Mouse (Mus musculus) kidney, embryonic 15.5 days (tissue): ENCODE measurements around the gene Tnnc2. TPM values are rescaled to one million over a fixed set of nuclear protein-coding genes. Genes with fewer than 3 reads are reported as not detected.

Source experiments
- ATAC-seq: fragments of 200-750 bp; cut with Nextera tagmentation; replicated peaks from 2 replicates; pipeline ENCODE4 v1.8.0; 2017; ENCODE audit warnings: moderate TSS enrichment; ENCODE audit not compliant: low FRiP score
- H3K27ac ChIP-seq: fragments of 300-500 bp; sonication (generic); 2 replicates; pipeline ENCODE4 v1.5.1; 2015; ENCODE audit warnings: mild to moderate bottlenecking, inconsistent platforms
- H3K27me3 ChIP-seq: fragments of 300-500 bp; sonication (generic); 2 replicates; pipeline ENCODE4 v1.6.1; 2015; ENCODE audit warnings: inconsistent platforms
- H3K36me3 ChIP-seq: fragments of 300-500 bp; sonication (generic); 2 replicates; pipeline ENCODE4 v1.6.1; 2015; ENCODE audit warnings: inconsistent platforms
- H3K4me1 ChIP-seq: fragments of 300-500 bp; sonication (generic); 2 replicates; pipeline ENCODE4 v1.6.1; 2015; ENCODE audit warnings: inconsistent platforms
- H3K4me2 ChIP-seq: fragments of 300-500 bp; sonication (generic); 2 replicates; pipeline ENCODE4 v1.6.1; 2015; ENCODE audit warnings: moderate library complexity, mild to moderate bottlenecking, inconsistent platforms
- H3K4me3 ChIP-seq: fragments of 300-500 bp; sonication (generic); replicated peaks from 2 replicates; pipeline ENCODE4 v1.5.1; 2015; ENCODE audit warnings: mild to moderate bottlenecking, inconsistent platforms
- H3K9ac ChIP-seq: fragments of 300-500 bp; sonication (generic); 2 replicates; pipeline ENCODE4 v1.6.1; 2015; ENCODE audit warnings: mild to moderate bottlenecking, inconsistent platforms
- H3K9me3 ChIP-seq: fragments of 300-500 bp; sonication (generic); replicated peaks from 2 replicates; pipeline ENCODE4 v1.6.1; 2016; ENCODE audit warnings: inconsistent platforms
- WGBS: fragments of 180-500 bp; shearing (Covaris S2); methylation state at CpG from one replicate; pipeline ENCODE4 v1.1.7; 2015; ENCODE audit warnings: mixed read lengths; 5-methylcytosine and 5-hydroxymethylcytosine counted together
- polyA plus RNA-seq: library from polyadenylated mRNA; unstranded; fragments of >200 nt; fragmentation: Nextera tagmentation; extraction: Ambion mirVana; gene quantifications from 2 replicates; pipeline ENCODE4 v1.2.1, GENCODE M21; 2015

Tnnc2 gene
- polyA plus RNA-seq = 40.1 and 87.2 TPM in 2 replicates

DNA sequence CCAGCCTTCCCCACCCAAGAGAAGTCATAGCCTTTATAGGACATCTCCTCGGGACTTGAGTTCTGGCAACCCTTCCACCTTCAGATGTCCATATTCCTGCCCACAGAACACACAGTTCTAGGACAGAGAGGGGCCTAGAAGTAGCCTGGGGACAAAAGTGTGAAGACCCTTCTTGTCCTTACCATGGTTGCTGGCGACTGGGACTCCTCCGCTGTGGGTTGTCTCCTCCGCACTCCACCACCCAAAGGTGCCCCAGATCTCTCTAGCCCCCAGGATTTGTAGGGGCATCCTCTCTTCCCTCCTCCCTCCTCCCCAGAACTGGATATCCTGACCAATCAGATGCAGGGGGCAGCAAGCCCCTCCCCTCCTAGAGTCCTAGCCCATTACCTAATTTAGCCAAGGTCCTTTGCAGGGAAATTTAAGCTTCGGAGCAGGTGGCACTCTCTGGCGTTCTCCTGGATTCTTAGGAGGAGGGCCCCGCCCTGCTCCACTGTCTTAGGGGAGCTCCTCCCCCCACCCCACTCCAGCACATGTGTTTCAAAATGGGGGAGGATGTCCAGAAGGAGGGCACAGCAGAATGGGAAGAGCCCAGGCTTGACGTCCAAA, at the start of gene Tnnc2:
Tnnc2 (minus strand) TSS at position 487 of the 606 bp plus-strand sequence.
- H3K4me2 ChIP-seq = no peak within 1 kb of the TSS
- WGBS = 68% methylated on average over 8 of the region's 8 CpGs
- no peak within 1 kb of the TSS for H3K4me3 ChIP-seq
- H3K9me3 ChIP-seq = no peaks in the 10 kb centered on the region
- no peaks in the 10 kb centered on the region for H3K27me3 ChIP-seq
- no peaks in the 10 kb centered on the region for H3K36me3 ChIP-seq
- no peak within 1 kb of the TSS for H3K27ac ChIP-seq
- peaks cover under 1% of the 10 kb centered on the region for H3K4me1 ChIP-seq
- no peak within 1 kb of the TSS for H3K9ac ChIP-seq
- no peak for ATAC-seq

DNA sequence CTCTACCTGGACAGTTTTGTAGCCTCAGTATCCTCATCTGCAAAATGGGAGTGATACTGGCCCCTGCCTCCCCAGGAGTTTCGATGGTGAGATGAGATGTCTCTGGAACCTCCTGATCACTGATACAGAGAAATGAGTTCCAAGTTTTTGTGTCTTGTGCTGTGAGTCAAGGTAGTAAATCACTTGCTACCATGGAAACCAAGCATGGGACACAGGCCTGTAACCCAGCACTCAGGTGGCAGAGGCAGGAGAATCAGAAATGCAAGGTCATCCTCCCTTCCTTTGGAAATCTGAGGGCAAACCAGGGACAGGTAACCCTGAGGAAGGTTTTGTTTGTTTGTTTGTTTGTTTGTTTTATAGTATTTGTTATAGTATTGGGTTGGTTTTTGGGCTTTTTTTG, 49.3 kb upstream of the Tnnc2 start:
- peaks cover 12% of the 10 kb centered on the region for H3K4me1 ChIP-seq
- H3K9me3 ChIP-seq = no peaks in the 10 kb centered on the region
- H3K4me2 ChIP-seq = no peak overlapping the region
- ATAC-seq = no peak
- peaks cover 48% of the 10 kb centered on the region for H3K36me3 ChIP-seq
- H3K4me3 ChIP-seq = no peak overlapping the region
- WGBS = 86% methylated on average over 1 of the region's 1 CpGs
- H3K27me3 ChIP-seq = no peaks in the 10 kb centered on the region
- H3K9ac ChIP-seq = no peak overlapping the region
- no peak overlapping the region for H3K27ac ChIP-seq

DNA sequence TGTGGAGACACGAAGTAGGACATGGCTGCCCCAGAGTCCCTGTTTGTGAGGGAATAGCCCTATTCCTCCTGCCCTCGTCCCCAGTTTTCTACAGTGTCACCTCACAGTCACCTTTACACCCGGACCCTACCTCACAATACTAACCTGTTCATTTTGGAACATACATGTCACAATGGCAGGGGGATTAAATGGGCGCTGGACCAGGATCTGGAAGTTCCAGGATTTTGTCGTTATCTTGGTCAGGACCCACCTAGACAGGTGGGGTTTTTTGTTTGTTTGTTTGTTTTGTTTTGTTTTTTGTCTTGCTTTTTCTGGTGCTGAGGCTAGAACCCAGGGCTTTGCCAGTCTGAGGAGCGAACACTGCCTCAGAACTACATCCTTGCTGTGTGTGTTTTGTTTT, 48.7 kb upstream of the Tnnc2 start, which contains the start of gene Spata25:
Spata25 (minus strand) TSS at position 101 of the 400 bp plus-strand sequence.
- Histone ChIP-seq H3K27ac (no peak within 1 kb of the TSS), H3K9ac (no peak within 1 kb of the TSS), H3K4me2 (no peak within 1 kb of the TSS), H3K9me3 (no peaks in the 10 kb centered on the region), H3K4me1 (peaks cover 18% of the 10 kb centered on the region), H3K27me3 (no peaks in the 10 kb centered on the region), H3K4me3 (no peak within 1 kb of the TSS), H3K36me3 (peaks cover 48% of the 10 kb centered on the region)
- no peak for ATAC-seq
- WGBS = 92% methylated on average over 6 of the region's 6 CpGs

DNA sequence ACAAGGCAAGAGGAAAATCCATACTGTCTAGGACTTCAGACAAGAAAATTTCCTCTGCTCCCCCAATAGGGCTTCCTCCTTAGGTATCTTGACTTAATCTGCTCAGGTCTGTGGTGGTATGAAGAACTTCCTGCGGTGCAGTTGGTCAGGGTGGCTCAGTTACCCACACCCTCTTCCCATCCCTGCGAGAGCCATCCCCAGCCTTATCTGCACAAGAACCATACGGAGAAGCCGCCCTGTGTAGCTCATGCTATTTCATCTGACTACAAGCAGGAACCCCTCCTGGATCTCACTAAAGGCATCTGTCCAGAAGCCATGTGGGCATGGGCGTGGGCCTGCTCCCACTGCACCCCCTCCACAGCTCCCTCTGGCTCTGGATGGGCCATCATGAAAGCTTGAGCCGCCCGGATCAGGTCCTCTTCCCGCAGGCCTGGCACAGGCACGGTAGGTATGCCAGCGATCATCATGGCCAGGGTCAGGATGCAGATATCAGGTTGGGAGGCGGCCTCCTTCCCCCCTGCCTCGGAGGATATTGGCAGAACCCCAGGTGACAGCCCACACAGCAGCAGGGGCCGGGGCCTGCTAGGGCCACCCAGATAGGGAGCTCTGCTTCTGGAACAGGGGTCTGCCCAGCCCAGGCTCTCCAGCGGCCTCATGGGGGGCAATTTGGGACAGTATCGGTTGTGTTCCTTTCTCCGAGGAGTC, 47.5 kb upstream of the Tnnc2 start:
- 87% methylated on average over 16 of the region's 16 CpGs for WGBS

DNA sequence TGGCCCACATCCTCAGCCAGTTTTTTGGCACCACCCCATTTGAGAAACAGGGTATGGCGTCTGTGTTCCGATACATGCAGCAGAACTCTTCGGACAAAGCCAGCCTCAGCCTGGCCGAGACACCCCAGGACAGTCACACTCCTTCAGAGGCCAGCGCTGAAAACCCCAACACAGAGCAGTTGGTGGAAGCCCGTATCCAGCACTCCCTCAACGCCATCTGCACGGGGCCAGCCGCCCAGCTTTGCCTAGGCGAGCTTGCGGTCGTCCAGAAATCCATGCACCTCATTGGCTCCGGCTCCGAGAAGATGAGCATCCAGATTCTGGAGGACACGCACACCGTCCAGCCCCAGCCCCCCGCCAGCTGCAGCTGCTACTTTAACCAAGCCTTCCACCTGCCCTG, 45.8 kb upstream of the Tnnc2 start:
- no peak overlapping the region for H3K4me2 ChIP-seq
- ATAC-seq = no peak
- H3K36me3 ChIP-seq = peaks cover 59% of the 10 kb centered on the region
- H3K4me1 ChIP-seq = peaks cover 17% of the 10 kb centered on the region
- WGBS = 96% methylated on average over 17 of the region's 17 CpGs
- H3K4me3 ChIP-seq = no peak overlapping the region
- no peaks in the 10 kb centered on the region for H3K27me3 ChIP-seq
- H3K9ac ChIP-seq = no peak overlapping the region
- H3K27ac ChIP-seq = no peak overlapping the region
- H3K9me3 ChIP-seq = no peaks in the 10 kb centered on the region

More for the DNA sequence above, 47.5 kb upstream of the Tnnc2 start:
- Histone ChIP-seq H3K36me3 (peaks cover 48% of the 10 kb centered on the region), H3K4me1 (peaks cover 16% of the 10 kb centered on the region), H3K9ac (no peak overlapping the region), H3K9me3 (no peaks in the 10 kb centered on the region), H3K4me2 (no peak overlapping the region), H3K27ac (no peak overlapping the region), H3K4me3 (no peak overlapping the region), H3K27me3 (no peaks in the 10 kb centered on the region)
- no peak for ATAC-seq

DNA sequence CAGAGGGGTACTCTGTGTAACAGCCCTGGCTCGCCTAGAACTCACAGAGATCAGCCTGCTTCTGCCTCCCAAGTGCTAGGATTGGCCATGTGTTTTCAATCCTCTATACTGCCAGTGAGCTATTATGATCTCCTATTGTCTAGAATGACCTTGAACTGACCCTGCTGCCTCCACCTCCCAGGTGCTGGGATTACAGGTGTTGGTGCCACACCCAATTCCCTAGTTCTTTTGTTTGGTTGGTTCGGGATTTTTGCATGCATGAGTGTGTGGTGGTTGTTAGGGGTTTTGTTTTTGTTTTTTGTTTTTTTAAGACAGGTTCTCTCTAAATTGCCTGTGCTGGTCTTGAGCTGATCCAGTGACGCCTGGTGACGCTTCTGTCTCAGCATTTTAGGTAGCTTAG, 44.2 kb upstream of the Tnnc2 start:
- peak overlapping the region; percentile 57 for H3K4me2 ChIP-seq
- no peak overlapping the region for H3K9ac ChIP-seq
- peaks cover 17% of the 10 kb centered on the region for H3K4me1 ChIP-seq
- peak overlapping the region; percentile 87; the same call in 1 of the 2 replicates for H3K4me3 ChIP-seq
- ATAC-seq = no peak
- H3K27me3 ChIP-seq = no peaks in the 10 kb centered on the region
- H3K27ac ChIP-seq = no peak overlapping the region
- no peaks in the 10 kb centered on the region for H3K9me3 ChIP-seq
- peaks cover 60% of the 10 kb centered on the region for H3K36me3 ChIP-seq
- WGBS = 84% methylated on average over 4 of the region's 4 CpGs

DNA sequence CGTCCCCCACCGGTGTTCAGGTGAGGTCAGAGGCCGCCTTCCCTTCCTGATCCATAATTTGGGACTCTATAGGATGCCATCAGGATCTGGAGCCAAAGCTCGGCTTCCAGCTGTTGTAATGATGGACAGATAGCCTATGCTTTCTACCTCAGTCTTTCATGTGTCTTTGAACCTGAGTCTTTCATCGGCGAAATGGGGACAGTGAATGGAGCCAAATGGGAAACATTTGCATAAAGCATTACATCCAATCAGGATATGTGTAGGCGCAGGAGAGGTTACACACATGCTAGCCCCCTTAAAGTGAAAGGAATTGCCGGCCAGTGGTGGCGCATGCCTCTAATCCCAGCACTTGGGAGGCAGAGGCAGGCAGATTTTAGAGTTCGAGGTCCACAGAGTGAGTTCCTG, 43.4 kb upstream of the Tnnc2 start:
- Histone ChIP-seq H3K4me3 (peak overlapping the region; percentile 87), H3K27me3 (no peaks in the 10 kb centered on the region), H3K27ac (peak overlapping the region; percentile 86), H3K9me3 (no peaks in the 10 kb centered on the region), H3K4me2 (peak overlapping the region; percentile 57), H3K9ac (peak overlapping the region; percentile 61), H3K4me1 (peaks cover 17% of the 10 kb centered on the region), H3K36me3 (peaks cover 53% of the 10 kb centered on the region)
- 3% methylated on average over 10 of the region's 10 CpGs for WGBS
- peak; percentile 72 for ATAC-seq

DNA sequence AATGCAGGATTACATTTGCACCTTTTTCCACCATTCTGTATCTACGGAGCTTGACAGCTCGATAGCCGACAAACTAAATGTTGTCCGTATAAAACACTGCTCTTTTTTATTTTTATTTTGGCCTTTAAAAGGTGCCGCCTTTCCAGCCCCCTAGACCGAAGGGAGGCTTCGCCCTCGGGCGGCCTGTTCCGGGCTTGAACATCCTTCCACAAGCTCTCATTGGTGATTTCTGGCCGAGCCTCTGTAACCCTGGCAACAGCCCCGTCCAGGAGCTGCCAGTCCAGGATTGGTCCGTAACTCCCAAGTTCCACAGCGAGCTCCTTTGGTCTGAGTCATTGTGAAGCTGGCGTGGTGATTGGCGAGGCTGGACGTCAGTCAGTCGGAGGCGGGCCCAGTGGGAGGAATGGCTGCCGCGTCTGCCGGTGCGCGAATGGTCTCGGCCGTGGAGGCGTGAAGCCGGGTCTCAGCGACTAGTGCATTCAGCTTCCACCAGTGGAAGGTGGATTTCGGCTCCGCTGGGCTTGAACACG, 42.9 kb upstream of the Tnnc2 start, which contains the start of gene Zswim1:
Zswim1 (plus strand) TSS at position 51 of the 530 bp plus-strand sequence.
- H3K9me3 ChIP-seq = no peaks in the 10 kb centered on the region
- under 1% methylated on average over 32 of the region's 32 CpGs for WGBS
- peak; percentile 99 for ATAC-seq

DNA sequence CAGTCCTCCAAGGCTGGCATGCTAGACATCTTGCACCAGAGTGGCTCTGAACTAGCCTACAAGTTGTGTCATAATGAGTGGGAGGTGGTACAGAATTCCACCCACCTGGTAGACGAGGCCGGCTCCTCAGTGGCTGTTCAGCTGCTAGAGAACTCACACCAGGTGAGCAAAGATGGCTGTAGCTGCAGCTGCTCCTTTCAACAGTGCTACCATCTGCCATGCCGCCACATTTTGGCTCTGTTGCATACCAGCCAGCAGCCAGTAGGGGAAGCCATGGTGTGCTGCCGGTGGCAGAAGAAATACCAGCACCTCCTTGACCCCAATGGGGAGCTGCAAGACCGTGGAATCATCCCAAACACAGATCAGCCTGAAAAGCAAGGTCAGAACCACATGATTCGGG, 41.3 kb upstream of the Tnnc2 start:
- no peaks in the 10 kb centered on the region for H3K9me3 ChIP-seq
- H3K27ac ChIP-seq = no peak overlapping the region
- ATAC-seq = no peak
- no peak overlapping the region for H3K4me2 ChIP-seq
- H3K4me3 ChIP-seq = no peak overlapping the region
- H3K27me3 ChIP-seq = no peaks in the 10 kb centered on the region
- peaks cover 24% of the 10 kb centered on the region for H3K4me1 ChIP-seq
- H3K9ac ChIP-seq = no peak overlapping the region
- WGBS = 85% methylated on average over 6 of the region's 6 CpGs
- H3K36me3 ChIP-seq = peaks cover 31% of the 10 kb centered on the region

More for the DNA sequence above, 42.9 kb upstream of the Tnnc2 start, which contains the start of gene Zswim1:
- Histone ChIP-seq H3K4me2 (peak within 1 kb of the TSS; percentile 57), H3K27ac (peak within 1 kb of the TSS; percentile 86), H3K4me3 (peak within 1 kb of the TSS; percentile 87), H3K4me1 (peaks cover 21% of the 10 kb centered on the region), H3K9ac (peak within 1 kb of the TSS; percentile 61), H3K36me3 (peaks cover 48% of the 10 kb centered on the region), H3K27me3 (no peaks in the 10 kb centered on the region)

DNA sequence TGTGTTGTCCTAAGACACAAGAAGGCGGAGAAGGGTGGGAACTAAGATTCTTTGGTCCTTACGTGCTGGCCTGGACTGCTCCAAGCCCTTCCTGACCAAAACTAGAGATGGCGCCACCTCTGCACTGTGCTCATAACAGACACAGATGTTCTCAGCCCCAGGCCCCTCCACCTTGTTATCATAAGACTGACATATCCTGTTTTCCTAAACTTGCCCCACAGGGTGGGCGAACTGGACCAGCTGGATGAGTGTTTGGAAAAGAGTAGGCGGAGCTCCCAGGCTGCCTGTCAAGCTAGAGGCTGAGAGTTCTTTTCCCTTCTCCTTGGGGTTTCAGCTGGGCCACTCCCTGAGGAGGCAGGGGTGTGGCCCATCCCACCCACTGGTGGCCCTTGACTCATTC, 37.9 kb upstream of the Tnnc2 start:
- no peak overlapping the region for H3K27ac ChIP-seq
- no peaks in the 10 kb centered on the region for H3K27me3 ChIP-seq
- H3K4me3 ChIP-seq = no peak overlapping the region
- no peak overlapping the region for H3K4me2 ChIP-seq
- no peak overlapping the region for H3K9ac ChIP-seq
- H3K4me1 ChIP-seq = peaks cover 13% of the 10 kb centered on the region
- H3K9me3 ChIP-seq = no peaks in the 10 kb centered on the region
- ATAC-seq = no peak
- WGBS = 60% methylated on average over 5 of the region's 5 CpGs
- peaks cover 17% of the 10 kb centered on the region for H3K36me3 ChIP-seq

DNA sequence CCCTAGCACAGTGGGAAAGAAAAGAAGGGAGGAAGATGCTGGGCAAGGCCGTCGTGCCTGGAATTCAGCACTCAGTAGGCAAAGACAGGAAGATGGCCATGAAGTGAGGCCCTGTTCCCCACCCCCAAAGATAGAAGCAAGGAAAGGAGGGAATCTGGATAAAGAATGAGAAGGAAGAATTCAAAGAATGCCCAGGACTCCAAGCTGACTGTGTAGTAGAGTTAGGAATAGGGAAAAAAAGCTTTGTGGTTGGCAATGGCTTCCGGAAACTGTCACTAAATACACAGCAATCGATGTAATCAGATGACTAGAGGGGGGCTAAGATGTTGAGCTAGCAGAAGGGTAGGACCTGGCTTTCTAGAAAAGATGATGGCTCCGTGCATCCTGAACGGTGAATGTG, 37.4 kb upstream of the Tnnc2 start:
- no peak for ATAC-seq
- Histone ChIP-seq H3K27me3 (no peaks in the 10 kb centered on the region), H3K27ac (no peak overlapping the region), H3K4me3 (no peak overlapping the region), H3K9me3 (no peaks in the 10 kb centered on the region), H3K36me3 (peaks cover 21% of the 10 kb centered on the region), H3K4me1 (peaks cover 9% of the 10 kb centered on the region), H3K4me2 (no peak overlapping the region), H3K9ac (no peak overlapping the region)
- 83% methylated on average over 6 of the region's 6 CpGs for WGBS

DNA sequence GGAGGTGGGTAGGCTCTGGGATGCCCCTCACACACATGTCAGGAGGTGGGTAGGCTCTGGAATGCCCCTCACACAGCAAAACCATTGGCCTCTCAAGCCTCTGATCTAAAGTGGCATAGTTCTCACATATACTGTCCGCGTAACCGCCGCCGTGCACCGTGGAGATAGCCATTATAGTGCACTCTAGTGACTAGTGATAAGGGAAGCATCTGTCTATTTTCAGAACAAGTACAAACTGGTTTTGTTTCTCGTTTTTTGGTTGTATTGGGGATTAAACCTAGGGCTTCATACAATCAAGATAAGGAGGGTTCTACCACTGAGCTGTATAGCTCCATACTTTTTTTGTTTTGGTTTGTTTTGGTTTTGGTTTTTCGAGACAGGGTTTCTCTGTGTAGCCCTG, 36.1 kb upstream of the Tnnc2 start:
- Histone ChIP-seq H3K4me3 (no peak overlapping the region), H3K27me3 (no peaks in the 10 kb centered on the region), H3K36me3 (peaks cover 11% of the 10 kb centered on the region), H3K27ac (no peak overlapping the region), H3K4me1 (peaks cover 7% of the 10 kb centered on the region), H3K9me3 (no peaks in the 10 kb centered on the region), H3K9ac (no peak overlapping the region), H3K4me2 (no peak overlapping the region)
- 91% methylated on average over 8 of the region's 8 CpGs for WGBS
- ATAC-seq = no peak
